Mouse (Mus musculus) forebrain, embryonic 14.5 days (tissue): ENCODE results near the gene Zg16. TPM values are rescaled to one million over a fixed set of nuclear protein-coding genes. Genes with fewer than 3 reads are reported as not detected.
A peak's percentile ranks its signal among the peaks of the same experiment; 100 is the strongest.
"Not testable (repeated sequence)": the region's sequence is repeated elsewhere in the genome, so short reads cannot be mapped to it uniquely, and the experiment has no call there.

ENCODE experiments used
- ATAC-seq: fragments of 200-750 bp; cut with Nextera tagmentation; 2 replicates; pipeline ENCODE4 v1.8.0; 2017; ENCODE audit warnings: mild to moderate bottlenecking, moderate library complexity
- DNase-seq: peaks from one replicate; pipeline ENCODE4 v3.0.0-alpha.2; 2015; ENCODE audit warnings: low spot score
- H3K27ac ChIP-seq: fragments of 300-500 bp; sonication (generic); 2 replicates; pipeline ENCODE4 v1.5.1; 2014; ENCODE audit warnings: low read depth, mild to moderate bottlenecking, control low read depth, low read length, moderate library complexity
- H3K27me3 ChIP-seq: fragments of 300-500 bp; sonication (generic); replicated peaks from 2 replicates; pipeline ENCODE4 v1.6.1; 2014; ENCODE audit warnings: low read length, control low read depth, mixed read lengths; ENCODE audit not compliant: control insufficient read depth, insufficient read depth
- H3K36me3 ChIP-seq: fragments of 300-500 bp; sonication (generic); 2 replicates; pipeline ENCODE4 v1.6.1; 2014; ENCODE audit warnings: low read length, control low read depth; ENCODE audit not compliant: control insufficient read depth, insufficient read depth
- H3K4me1 ChIP-seq: fragments of 300-500 bp; sonication (generic); 2 replicates; pipeline ENCODE4 v1.6.1; 2014; ENCODE audit warnings: antibody characterized with exemption, low read length, control low read depth; ENCODE audit not compliant: control insufficient read depth, insufficient read depth
- H3K4me2 ChIP-seq: fragments of 300-500 bp; sonication (generic); 2 replicates; pipeline ENCODE4 v1.6.1; 2014; ENCODE audit warnings: mild to moderate bottlenecking, control low read depth, low read length
- H3K4me3 ChIP-seq: fragments of 300-500 bp; sonication (generic); 2 replicates; pipeline ENCODE4 v1.5.1; 2014; ENCODE audit warnings: low read depth, low read length, control low read depth
- H3K9ac ChIP-seq: fragments of 300-500 bp; sonication (generic); 2 replicates; pipeline ENCODE4 v1.6.1; 2014; ENCODE audit warnings: mild to moderate bottlenecking, low read length, control low read depth, moderate library complexity
- H3K9me3 ChIP-seq: fragments of 300-500 bp; sonication (generic); replicated peaks from 2 replicates; pipeline ENCODE4 v1.6.1; 2016; ENCODE audit warnings: low read length, control low read depth, mixed read lengths; ENCODE audit not compliant: control insufficient read depth
- WGBS: fragments of 180-500 bp; shearing (Covaris S2); extraction: QIAGEN DNeasy Blood & Tissue Kit; methylation state at CpG from one replicate; pipeline ENCODE4 v1.1.7; 2014; 5-methylcytosine and 5-hydroxymethylcytosine counted together
- polyA plus RNA-seq: library from polyadenylated mRNA; unstranded; fragments of >200 nt; fragmentation: Nextera tagmentation; extraction: Ambion mirVana; gene quantifications from 2 replicates; pipeline ENCODE4 v1.2.1, GENCODE M21; 2014

Gene Zg16
- polyA plus RNA-seq, 1 experiment from 2014 or later: not detected

GRCm38 (mm10) chr7:127093914-127094313 lies 6.8 kb upstream of the Zg16 start:
- H3K4me3 ChIP-seq: no peak overlapping the region
- 78% methylated on average over 3 of the region's 3 CpGs for WGBS

GRCm38 (mm10) chr7:127091114-127091896 lies 4.2 kb upstream of the Zg16 start, which contains the start of gene AI467606:
Gene AI467606, plus strand, starts transcription at chr7:127091359.
- no peaks in the 10 kb centered on the region for H3K9me3 ChIP-seq
- 76% methylated on average over 16 of the region's 16 CpGs for WGBS
- H3K9ac ChIP-seq: no peak within 1 kb of the TSS
- H3K27ac ChIP-seq: no peak within 1 kb of the TSS
- no peak within 1 kb of the TSS for H3K4me2 ChIP-seq
- H3K4me3 ChIP-seq: no peak within 1 kb of the TSS
- H3K36me3 ChIP-seq: no peaks in the 10 kb centered on the region
- DNase-seq (no peak), ATAC-seq (no peak)
- no peaks in the 10 kb centered on the region for H3K27me3 ChIP-seq
- no peaks in the 10 kb centered on the region for H3K4me1 ChIP-seq

More at GRCm38 (mm10) chr7:127093914-127094313, 6.8 kb upstream of the Zg16 start:
- no peaks in the 10 kb centered on the region for H3K36me3 ChIP-seq
- H3K9ac ChIP-seq: no peak overlapping the region
- H3K9me3 ChIP-seq: no peaks in the 10 kb centered on the region
- no peaks in the 10 kb centered on the region for H3K27me3 ChIP-seq
- no peak overlapping the region for H3K27ac ChIP-seq
- no peak overlapping the region for H3K4me2 ChIP-seq
- DNase-seq (no peak), ATAC-seq (no peak)
- no peaks in the 10 kb centered on the region for H3K4me1 ChIP-seq

- Histone ChIP-seq H3K4me1 (no peaks in the 10 kb centered on the region), H3K9ac (no peak overlapping the region), H3K4me3 (no peak overlapping the region), H3K9me3 (no peaks in the 10 kb centered on the region), H3K27ac (no peak overlapping the region), H3K4me2 (no peak overlapping the region), H3K36me3 (no peaks in the 10 kb centered on the region), H3K27me3 (no peaks in the 10 kb centered on the region)
- no peak for ATAC-seq
- no peak for DNase-seq
- WGBS: 89% methylated on average over 20 of the region's 20 CpGs
Measured at GRCm38 (mm10) chr7:127090154-127091113, 3.3 kb upstream of the Zg16 start.

- WGBS: 20% methylated on average over 27 of the region's 27 CpGs
- Histone ChIP-seq H3K27ac (no peak overlapping the region), H3K9me3 (no peaks in the 10 kb centered on the region), H3K4me1 (no peaks in the 10 kb centered on the region), H3K4me3 (no peak overlapping the region), H3K27me3 (no peaks in the 10 kb centered on the region), H3K36me3 (no peaks in the 10 kb centered on the region), H3K9ac (no peak overlapping the region), H3K4me2 (peak overlapping the region; percentile 36)
- ATAC-seq (no peak), DNase-seq (no peak)
Measured at GRCm38 (mm10) chr7:127088901-127089845, 2.0 kb upstream of the Zg16 start.

- Histone ChIP-seq H3K36me3 (no peaks in the 10 kb centered on the region), H3K4me3 (no peak overlapping the region), H3K4me2 (no peak overlapping the region), H3K27ac (no peak overlapping the region), H3K27me3 (no peaks in the 10 kb centered on the region), H3K9me3 (no peaks in the 10 kb centered on the region), H3K9ac (no peak overlapping the region), H3K4me1 (no peaks in the 10 kb centered on the region)
- whole genome bisulfite sequencing: 90% methylated on average over 3 of the region's 3 CpGs
- ATAC-seq (no peak), DNase-seq (no peak)
Measured at GRCm38 (mm10) chr7:127088083-127088482, 955 bp upstream of the Zg16 start.

GRCm38 (mm10) chr7:127085751-127086150 lies 1.4 kb downstream of the Zg16 start:
- H3K27ac ChIP-seq, H3K4me1 ChIP-seq, H3K27me3 ChIP-seq, H3K4me3 ChIP-seq, H3K36me3 ChIP-seq, H3K9ac ChIP-seq, H3K9me3 ChIP-seq, ATAC-seq, DNase-seq, H3K4me2 ChIP-seq: not testable (repeated sequence)
- 80% methylated on average over 6 of the region's 6 CpGs for WGBS

- no peaks in the 10 kb centered on the region for H3K9me3 ChIP-seq
- H3K9ac ChIP-seq: no peak overlapping the region
- DNase-seq: no peak
- H3K4me3 ChIP-seq: no peak overlapping the region
- H3K27ac ChIP-seq: no peak overlapping the region
- H3K4me1 ChIP-seq: no peaks in the 10 kb centered on the region
- no peak overlapping the region for H3K4me2 ChIP-seq
- no peak for ATAC-seq
- no peaks in the 10 kb centered on the region for H3K36me3 ChIP-seq
- WGBS: 78% methylated on average over 2 of the region's 2 CpGs
- H3K27me3 ChIP-seq: no peaks in the 10 kb centered on the region
Measured at GRCm38 (mm10) chr7:127084794-127085193, 2.3 kb downstream of the Zg16 start.

GRCm38 (mm10) chr7:127083689-127084088 lies 3.4 kb downstream of the Zg16 start:
- no peak overlapping the region for H3K4me2 ChIP-seq
- no peaks in the 10 kb centered on the region for H3K27me3 ChIP-seq
- no peaks in the 10 kb centered on the region for H3K36me3 ChIP-seq
- ATAC-seq: no peak
- no peak for DNase-seq
- 85% methylated on average over 4 of the region's 4 CpGs for WGBS
- H3K9me3 ChIP-seq: no peaks in the 10 kb centered on the region
- H3K4me1 ChIP-seq: no peaks in the 10 kb centered on the region
- no peak overlapping the region for H3K9ac ChIP-seq
- H3K4me3 ChIP-seq: no peak overlapping the region
- H3K27ac ChIP-seq: no peak overlapping the region
